Mouse (Mus musculus) embryonic facial prominence, embryonic 15.5 days (tissue): ENCODE results near the gene Vstm2b. TPM values are rescaled to one million over a fixed set of nuclear protein-coding genes. Genes with fewer than 3 reads are reported as not detected.
A peak's percentile ranks its signal among the peaks of the same experiment; 100 is the strongest.

Experiments
- ATAC-seq: fragments of 200-750 bp; cut with Nextera tagmentation; 2 replicates; pipeline ENCODE4 v1.8.0; 2017; ENCODE audit warnings: low read depth, moderate TSS enrichment; ENCODE audit not compliant: insufficient number of reproducible peaks, low FRiP score, low TSS enrichment
- H3K27ac ChIP-seq: fragments of 300-500 bp; sonication (generic); replicated peaks from 2 replicates; pipeline ENCODE4 v1.5.1; 2015; ENCODE audit warnings: mild to moderate bottlenecking, inconsistent platforms
- H3K27me3 ChIP-seq: fragments of 300-500 bp; sonication (generic); 2 replicates; pipeline ENCODE4 v1.6.1; 2015; ENCODE audit warnings: inconsistent platforms
- H3K36me3 ChIP-seq: fragments of 300-500 bp; sonication (generic); 2 replicates; pipeline ENCODE4 v1.6.1; 2015; ENCODE audit warnings: mild to moderate bottlenecking, inconsistent platforms
- H3K4me1 ChIP-seq: fragments of 300-500 bp; sonication (generic); 2 replicates; pipeline ENCODE4 v1.6.1; 2015; ENCODE audit warnings: inconsistent platforms
- H3K4me2 ChIP-seq: fragments of 300-500 bp; sonication (generic); replicated peaks from 2 replicates; pipeline ENCODE4 v1.6.1; 2015; ENCODE audit warnings: mild to moderate bottlenecking, inconsistent platforms
- H3K4me3 ChIP-seq: fragments of 300-500 bp; sonication (generic); replicated peaks from 2 replicates; pipeline ENCODE4 v1.5.1; 2015; ENCODE audit warnings: mild to moderate bottlenecking, inconsistent platforms
- H3K9ac ChIP-seq: fragments of 300-500 bp; sonication (generic); 2 replicates; pipeline ENCODE4 v1.6.1; 2015; ENCODE audit warnings: inconsistent platforms
- H3K9me3 ChIP-seq: fragments of 300-500 bp; sonication (generic); replicated peaks from 2 replicates; pipeline ENCODE4 v1.6.1; 2016; ENCODE audit warnings: inconsistent platforms
- WGBS: fragments of 180-500 bp; shearing (Covaris S2); methylation state at CpG from one replicate; pipeline ENCODE4 v1.1.7; 2015; 5-methylcytosine and 5-hydroxymethylcytosine counted together
- polyA plus RNA-seq: library from polyadenylated mRNA; unstranded; fragments of >200 nt; fragmentation: Nextera tagmentation; extraction: Ambion mirVana; gene quantifications from 2 replicates; pipeline ENCODE4 v1.2.1, GENCODE M21; 2015

The Vstm2b gene
- 13.4 and 14.9 TPM in 2 replicates for polyA plus RNA-seq

DNA sequence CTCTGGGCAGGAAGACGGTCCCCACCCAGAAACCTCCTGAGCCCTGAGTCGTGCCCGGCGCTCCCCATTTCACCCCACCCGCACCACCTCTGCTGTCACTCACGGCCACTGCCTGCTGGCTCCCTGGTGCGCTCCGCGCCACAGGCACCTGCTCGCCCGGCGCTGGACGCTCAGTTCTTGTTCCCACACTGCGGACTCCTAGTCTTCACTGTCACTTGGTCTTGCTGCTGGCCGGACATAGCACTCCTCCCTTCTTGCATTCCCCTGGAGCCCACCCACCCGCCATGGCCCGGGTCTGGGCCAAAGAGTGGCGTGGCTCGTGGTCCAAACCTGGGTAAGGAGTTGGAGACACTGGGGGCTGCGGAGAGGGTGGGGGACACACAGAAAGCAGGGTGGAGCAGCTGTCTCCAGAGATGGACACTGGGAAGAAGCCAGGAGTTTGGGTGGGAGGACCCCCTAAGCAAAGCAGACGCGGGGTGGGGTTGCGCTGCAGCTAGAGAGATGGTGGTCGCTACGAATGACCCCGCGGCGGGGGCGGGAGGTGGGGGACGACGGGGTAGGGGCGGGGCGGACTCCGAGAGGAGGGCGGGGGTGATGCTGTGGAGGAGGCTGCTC is at the start of gene Vstm2b:
TSS of gene Vstm2b (plus strand) at position 233 of the 615 bp plus-strand sequence.
- Histone ChIP-seq H3K4me2 (peak within 1 kb of the TSS; percentile 93), H3K27ac (no peak within 1 kb of the TSS), H3K9me3 (no peaks in the 10 kb centered on the region), H3K27me3 (peaks cover 76% of the 10 kb centered on the region), H3K36me3 (no peaks in the 10 kb centered on the region), H3K9ac (peak within 1 kb of the TSS; percentile 21), H3K4me1 (peaks cover 26% of the 10 kb centered on the region), H3K4me3 (peak within 1 kb of the TSS; percentile 55)
- ATAC-seq = no peak
- WGBS = under 1% methylated on average over 31 of the region's 35 CpGs

DNA sequence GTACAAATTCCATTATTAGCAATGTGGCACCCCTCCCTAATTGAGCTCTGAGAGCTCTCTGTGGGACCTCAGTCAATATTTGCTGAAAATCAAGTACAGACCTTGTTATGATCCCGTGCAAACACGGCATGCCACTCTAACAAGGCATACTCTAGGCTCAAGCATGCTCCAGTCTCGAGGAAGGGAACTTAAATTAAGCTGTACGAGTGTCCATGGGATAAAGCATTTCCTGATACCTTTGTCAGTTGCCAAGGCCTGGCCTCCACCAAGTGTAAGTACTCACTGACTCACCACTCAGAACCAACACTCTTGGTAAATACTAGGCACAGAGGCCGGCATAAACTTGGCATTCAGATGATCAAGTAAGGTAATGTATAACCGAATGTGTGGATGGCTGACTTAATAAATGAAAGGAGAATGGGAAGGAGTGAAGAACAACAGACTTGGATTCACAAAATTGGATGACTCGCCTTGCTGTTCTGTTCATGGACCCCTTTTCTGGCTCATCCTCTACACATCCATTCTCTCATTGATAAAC is 42.0 kb upstream of the Vstm2b start:
- Histone ChIP-seq H3K4me1 (no peaks in the 10 kb centered on the region), H3K9ac (no peak overlapping the region), H3K4me2 (no peak overlapping the region), H3K36me3 (no peaks in the 10 kb centered on the region), H3K9me3 (no peaks in the 10 kb centered on the region), H3K27me3 (no peaks in the 10 kb centered on the region), H3K4me3 (no peak overlapping the region), H3K27ac (no peak overlapping the region)
- no peak for ATAC-seq
- WGBS = 85% methylated on average over 7 of the region's 7 CpGs

DNA sequence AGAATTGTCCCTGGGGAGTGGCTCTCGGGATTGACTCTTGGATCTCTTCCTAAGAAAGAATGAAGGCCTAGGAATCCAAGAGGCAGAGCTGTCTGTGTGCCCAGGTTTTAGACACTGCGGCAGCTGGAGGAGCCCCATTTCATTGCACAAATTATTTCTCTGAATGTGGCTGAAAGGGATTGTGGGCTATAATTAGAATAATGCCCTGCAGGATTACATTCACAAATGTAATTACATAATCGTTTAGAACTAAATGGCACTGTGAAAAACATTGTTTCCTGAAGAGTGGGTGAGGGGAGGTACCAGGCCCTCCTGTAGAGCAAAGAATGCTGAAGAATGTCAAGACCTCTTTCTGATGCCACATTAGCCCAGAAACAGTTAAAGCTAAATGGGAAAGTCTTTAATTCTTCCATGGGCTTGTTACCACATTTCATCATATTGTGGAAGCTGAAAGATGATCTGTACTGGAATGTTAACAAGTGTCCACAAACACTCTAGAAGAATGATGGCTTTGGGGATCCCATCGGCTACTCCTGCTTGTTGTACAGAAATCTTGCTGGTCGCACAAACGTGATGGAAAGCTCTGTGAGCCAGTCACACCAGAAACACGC is 24.6 kb upstream of the Vstm2b start:
- no peaks in the 10 kb centered on the region for H3K27me3 ChIP-seq
- WGBS = 38% methylated on average over 7 of the region's 7 CpGs
- no peaks in the 10 kb centered on the region for H3K36me3 ChIP-seq
- no peak overlapping the region for H3K4me2 ChIP-seq
- no peaks in the 10 kb centered on the region for H3K9me3 ChIP-seq
- H3K4me3 ChIP-seq = no peak overlapping the region
- ATAC-seq = no peak
- H3K9ac ChIP-seq = no peak overlapping the region
- no peak overlapping the region for H3K27ac ChIP-seq
- H3K4me1 ChIP-seq = no peaks in the 10 kb centered on the region

DNA sequence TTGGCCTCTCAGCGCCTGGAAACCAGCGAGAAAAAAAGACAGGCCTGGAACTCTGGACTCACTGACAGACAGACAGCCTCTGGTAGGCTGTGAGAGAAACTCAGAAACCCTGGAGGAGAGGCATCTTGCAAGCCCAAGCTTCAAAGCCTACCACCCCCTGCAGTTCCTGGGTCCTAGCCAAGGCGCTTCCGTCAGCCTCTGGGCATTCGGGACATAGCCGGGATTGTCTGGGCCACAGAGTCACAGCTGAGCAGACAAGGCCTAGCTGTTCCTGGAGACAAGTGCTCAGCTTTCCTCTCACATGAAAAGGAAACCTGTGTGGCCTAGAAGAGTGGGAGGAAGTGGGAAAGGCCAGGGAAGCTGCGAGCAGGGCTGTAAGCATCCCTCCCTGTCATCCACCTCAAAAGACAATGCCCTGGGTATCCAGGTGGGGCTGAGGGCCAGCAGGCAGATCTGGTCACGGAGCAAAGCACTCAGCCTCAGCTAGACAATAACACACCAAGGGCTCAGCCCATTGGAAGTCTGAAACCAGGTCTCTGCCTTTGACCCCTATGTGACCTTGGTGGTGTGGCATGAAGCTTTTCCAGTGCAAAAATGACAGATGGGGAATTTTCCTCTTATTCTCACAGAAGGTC is 13.2 kb upstream of the Vstm2b start:
- Histone ChIP-seq H3K4me3 (no peak overlapping the region), H3K27ac (no peak overlapping the region), H3K4me2 (no peak overlapping the region), H3K4me1 (no peaks in the 10 kb centered on the region), H3K9ac (no peak overlapping the region), H3K27me3 (no peaks in the 10 kb centered on the region), H3K9me3 (no peaks in the 10 kb centered on the region), H3K36me3 (no peaks in the 10 kb centered on the region)
- ATAC-seq = 0 out of 2 replicates have a peak, but pooled peaks have one; percentile 15
- WGBS = 33% methylated on average over 8 of the region's 8 CpGs

DNA sequence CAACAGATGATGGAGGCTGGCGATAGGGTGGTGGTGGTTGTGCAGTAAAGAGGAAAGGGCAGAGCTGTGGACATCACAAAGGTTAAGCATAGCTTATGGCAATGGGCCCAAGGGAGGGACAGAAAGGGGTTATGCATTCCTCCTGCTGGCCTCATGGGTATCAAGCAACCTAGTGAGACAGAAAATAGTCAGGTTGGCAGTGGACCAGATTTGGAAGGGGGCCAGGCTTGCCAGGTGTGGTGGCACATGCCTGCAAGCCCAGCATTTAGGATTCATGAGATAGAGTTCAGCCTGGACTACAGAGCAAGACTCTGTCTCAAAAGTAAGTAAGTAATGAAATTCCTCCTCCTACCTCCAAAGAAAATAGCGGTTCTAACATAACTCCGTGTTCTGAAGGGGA is 9.8 kb upstream of the Vstm2b start:
- no peaks in the 10 kb centered on the region for H3K27me3 ChIP-seq
- H3K4me1 ChIP-seq = no peaks in the 10 kb centered on the region
- no peaks in the 10 kb centered on the region for H3K36me3 ChIP-seq
- 83% methylated on average over 3 of the region's 3 CpGs for WGBS
- no peak overlapping the region for H3K9ac ChIP-seq
- H3K9me3 ChIP-seq = no peaks in the 10 kb centered on the region
- no peak overlapping the region for H3K4me3 ChIP-seq
- H3K4me2 ChIP-seq = no peak overlapping the region
- ATAC-seq = 0 out of 2 replicates have a peak, but pooled peaks have one; percentile 31
- no peak overlapping the region for H3K27ac ChIP-seq

DNA sequence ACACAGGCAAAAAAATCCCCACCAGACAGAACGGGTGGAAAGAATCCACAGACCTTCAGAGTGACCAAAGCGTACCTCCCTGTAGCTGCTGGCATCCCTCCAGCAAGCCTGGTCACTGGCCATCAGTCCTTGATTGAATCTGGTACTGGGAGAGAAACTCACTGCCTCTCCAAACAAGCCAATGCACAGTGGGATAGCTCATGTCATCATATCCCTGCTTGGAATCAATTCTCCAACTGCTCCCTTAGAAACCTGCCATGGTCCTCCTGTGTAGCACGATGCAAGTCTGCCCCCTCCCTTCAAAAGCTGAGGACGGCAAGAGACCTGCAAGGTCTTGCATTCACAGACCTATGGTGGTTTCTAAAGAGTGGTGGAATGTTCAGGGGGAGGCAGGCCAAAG is 1.2 kb upstream of the Vstm2b start:
- 65% methylated on average over 4 of the region's 4 CpGs for WGBS
- H3K27me3 ChIP-seq = peaks cover 64% of the 10 kb centered on the region
- H3K27ac ChIP-seq = no peak overlapping the region
- no peak overlapping the region for H3K4me2 ChIP-seq
- H3K4me3 ChIP-seq = no peak overlapping the region
- no peak overlapping the region for H3K9ac ChIP-seq
- ATAC-seq = no peak
- H3K9me3 ChIP-seq = no peaks in the 10 kb centered on the region
- H3K36me3 ChIP-seq = no peaks in the 10 kb centered on the region
- peaks cover 18% of the 10 kb centered on the region for H3K4me1 ChIP-seq

DNA sequence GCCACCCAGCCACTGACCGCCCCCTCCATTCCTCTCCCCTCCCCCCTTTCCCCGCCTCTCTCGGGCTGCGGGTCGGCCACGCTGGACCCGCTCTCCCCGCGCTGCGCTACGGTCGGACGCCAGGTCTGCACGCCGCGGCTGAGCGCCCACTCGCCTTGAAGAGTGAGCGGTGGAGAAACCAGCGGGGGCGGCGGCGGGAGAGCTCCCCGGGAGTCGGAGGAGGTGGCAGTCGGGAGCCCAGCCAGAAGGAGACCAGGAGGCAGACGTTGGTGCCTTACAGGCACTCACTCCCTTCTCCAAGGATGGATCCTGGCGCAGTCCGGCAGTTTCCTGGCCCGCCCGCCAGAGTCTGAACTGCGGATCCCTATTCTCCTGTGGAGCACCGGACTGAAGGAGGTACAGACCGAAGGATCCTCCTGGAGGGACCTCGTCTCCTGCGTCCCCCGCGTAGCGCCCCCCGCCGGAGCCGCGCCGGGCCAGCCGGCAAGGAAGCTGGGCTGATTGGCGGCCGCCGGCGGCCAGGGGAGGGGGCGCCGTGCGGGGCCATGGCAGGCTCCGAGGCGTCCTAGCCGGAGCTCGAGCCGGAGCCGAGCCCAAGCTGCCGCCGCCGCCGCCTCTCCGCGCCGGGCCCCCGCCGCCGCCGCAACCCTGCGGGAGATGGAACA is 715 bp downstream of the Vstm2b start:
- Histone ChIP-seq H3K4me1 (peaks cover 26% of the 10 kb centered on the region), H3K9ac (peak overlapping the region; percentile 21), H3K4me2 (peak overlapping the region; percentile 93), H3K27me3 (peaks cover 80% of the 10 kb centered on the region), H3K36me3 (no peaks in the 10 kb centered on the region), H3K27ac (no peak overlapping the region), H3K9me3 (no peaks in the 10 kb centered on the region), H3K4me3 (peak overlapping the region; percentile 55)
- WGBS = under 1% methylated on average over 58 of the region's 70 CpGs
- ATAC-seq = peak; percentile 39

DNA sequence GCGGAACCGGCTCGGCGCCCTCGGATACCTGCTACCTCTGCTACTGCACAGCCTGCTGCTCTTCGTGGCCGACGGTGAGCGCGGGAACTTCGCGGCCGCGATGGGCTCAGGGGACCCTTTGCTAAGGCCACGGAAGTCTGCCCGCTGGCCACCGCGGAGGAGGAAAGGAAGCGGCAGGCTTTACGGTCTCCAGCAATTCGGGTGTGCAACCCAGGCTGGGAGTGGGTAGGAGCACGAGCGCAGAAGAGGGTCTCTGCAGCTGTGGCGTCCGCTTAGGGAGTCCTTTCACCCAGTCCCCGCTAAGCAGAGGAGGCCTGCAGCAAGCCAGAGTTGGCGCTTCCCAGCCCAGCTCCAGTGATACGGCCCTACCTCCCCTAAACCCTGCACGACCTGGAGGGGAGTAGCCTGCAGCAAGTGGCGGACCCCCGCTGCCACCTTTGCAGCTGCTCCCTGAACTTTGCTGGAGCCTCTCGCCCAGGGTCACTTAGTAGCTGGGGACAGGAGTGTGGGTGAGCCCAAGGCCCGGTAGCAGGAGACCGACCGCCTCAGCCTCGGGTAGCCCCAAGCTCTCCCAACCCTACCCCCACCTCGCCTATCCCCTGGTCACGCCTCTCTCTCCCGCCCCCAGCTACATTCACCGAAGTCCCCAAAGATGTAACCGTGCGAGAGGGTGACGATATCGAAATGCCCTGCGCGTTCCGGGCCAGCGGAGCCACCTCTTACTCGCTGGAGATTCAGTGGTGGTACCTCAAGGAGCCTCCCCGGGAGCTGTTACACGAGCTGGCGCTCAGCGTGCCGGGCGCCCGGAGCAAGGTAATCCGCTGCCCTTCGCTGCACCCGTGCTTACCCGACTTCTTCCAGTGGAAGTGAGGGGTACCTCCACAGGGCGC is 1.5 kb downstream of the Vstm2b start:
- Histone ChIP-seq H3K4me2 (peak overlapping the region; percentile 93), H3K4me1 (peaks cover 26% of the 10 kb centered on the region), H3K27ac (no peak overlapping the region), H3K9me3 (no peaks in the 10 kb centered on the region), H3K27me3 (peaks cover 80% of the 10 kb centered on the region), H3K9ac (peak overlapping the region; percentile 21), H3K4me3 (peak overlapping the region; percentile 55), H3K36me3 (no peaks in the 10 kb centered on the region)
- WGBS = under 1% methylated on average over 61 of the region's 61 CpGs
- ATAC-seq = no peak

DNA sequence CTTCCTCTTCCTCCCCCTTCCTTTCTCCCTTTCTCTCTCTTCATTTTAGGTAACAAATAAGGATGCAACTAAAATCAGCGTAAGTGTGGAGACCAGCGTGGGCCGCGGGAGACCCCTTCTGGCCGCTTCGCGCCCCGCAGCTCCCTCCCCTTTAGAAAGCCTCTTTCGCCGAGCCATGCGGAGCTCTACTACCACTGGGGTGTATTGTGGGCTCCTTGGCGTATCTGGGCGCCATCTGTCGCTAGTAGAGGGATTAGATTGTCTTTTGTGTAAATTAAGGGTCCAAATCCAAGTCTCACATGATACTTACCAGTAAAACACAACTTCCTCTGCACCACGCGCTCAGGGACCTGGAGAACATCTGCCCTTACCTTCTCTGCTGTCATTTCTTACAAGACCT is 3.1 kb downstream of the Vstm2b start:
- Histone ChIP-seq H3K36me3 (no peaks in the 10 kb centered on the region), H3K27ac (no peak overlapping the region), H3K4me1 (peaks cover 26% of the 10 kb centered on the region), H3K9ac (no peak overlapping the region), H3K9me3 (no peaks in the 10 kb centered on the region), H3K4me2 (peak overlapping the region; percentile 93), H3K4me3 (no peak overlapping the region; the same call in 1 of the 2 replicates), H3K27me3 (peaks cover 71% of the 10 kb centered on the region)
- ATAC-seq = peak; percentile 74
- WGBS = under 1% methylated on average over 16 of the region's 16 CpGs

DNA sequence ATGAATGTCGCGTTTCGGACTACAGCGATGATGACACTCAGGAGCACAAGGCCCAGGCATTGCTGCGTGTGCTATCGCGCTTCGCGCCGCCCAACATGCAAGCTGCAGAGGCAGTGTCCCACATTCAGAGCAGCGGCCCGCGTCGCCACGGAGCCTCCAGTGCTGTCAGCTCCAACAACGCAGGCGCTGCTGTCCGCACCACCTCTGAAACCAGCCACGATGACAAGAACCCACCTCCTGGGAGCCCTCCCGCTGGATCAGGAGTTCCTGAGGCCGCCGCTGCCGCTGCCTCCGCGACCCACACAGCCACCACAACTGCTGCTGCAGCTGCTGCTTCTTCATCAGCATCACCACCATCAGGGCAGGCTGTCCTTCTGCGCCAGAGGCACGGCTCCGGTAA is 4.4 kb downstream of the Vstm2b start:
- Histone ChIP-seq H3K9me3 (no peaks in the 10 kb centered on the region), H3K9ac (no peak overlapping the region), H3K4me1 (peaks cover 26% of the 10 kb centered on the region), H3K27me3 (peaks cover 57% of the 10 kb centered on the region), H3K4me2 (peak overlapping the region; percentile 39), H3K36me3 (no peaks in the 10 kb centered on the region), H3K4me3 (peak overlapping the region; percentile 21), H3K27ac (no peak overlapping the region)
- no peak for ATAC-seq
- WGBS = 15% methylated on average over 28 of the region's 28 CpGs
